Mouse (Mus musculus): ENCODE measurements around the gene Dnajb12.

The Dnajb12 gene

DNA sequence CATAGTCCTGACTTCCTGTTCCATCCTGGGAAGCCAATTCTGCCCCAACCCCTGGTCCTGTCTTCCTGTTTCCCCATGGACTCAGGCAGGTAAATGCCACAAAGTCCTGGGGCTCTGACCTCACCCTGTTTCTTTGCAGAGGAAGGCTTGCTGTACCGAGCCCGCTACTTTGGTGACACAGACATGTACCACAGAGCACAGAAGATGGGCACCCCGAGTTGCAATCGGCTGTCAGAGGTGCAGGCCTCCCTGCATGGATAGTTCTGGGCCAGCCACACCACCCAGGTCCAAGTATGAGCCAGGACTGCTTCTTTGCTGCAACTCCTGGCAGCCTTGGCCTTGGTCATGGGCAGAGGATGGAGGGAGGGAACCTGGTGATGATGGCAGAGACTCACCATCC lies 16.9 kb downstream of the Dnajb12 start:
- DNase-seq (ENCODE audit: low spot score in 2 of 2) = no peak

DNA sequence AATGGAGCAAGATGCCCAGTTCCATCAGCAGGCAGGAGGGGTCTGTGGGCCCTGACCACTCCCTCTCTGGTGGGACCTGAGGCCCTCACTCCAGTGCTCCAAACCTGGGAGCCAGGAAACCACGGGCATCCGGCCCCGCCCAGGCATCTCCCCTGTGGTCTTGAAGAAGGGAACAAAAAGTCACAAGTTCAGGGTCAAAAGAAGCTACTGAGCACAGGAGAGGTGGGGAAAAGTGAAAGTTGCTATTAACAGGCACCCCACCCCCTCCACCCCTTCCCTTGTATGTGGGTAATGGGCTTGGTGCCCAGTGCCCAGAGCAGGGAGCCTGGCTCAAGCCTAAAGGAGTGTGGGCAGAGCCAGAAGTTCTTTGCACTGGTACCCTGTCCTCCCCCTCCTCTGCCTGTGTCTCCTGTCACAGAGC lies 17.6 kb downstream of the Dnajb12 start:
- DNase-seq (ENCODE audit: low spot score in 2 of 2) = no peak

DNA sequence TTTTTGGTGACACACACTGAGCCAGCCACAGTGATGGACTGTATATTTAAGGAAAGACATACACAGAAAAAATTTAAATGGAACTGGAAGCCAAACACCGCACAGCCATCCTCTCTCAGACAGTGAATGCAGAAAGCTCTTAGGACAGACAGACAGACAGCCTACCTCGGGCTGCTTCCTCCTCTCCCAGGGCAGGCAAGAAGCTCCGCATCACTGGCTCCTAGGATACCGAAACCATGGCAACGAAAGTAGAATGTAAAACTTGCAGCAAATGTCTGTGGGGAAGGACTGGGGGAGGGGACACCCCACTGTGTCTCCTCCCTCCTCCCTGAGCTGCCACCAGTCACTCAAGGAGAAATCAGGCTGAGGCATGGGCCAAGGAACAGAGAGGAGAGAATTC lies 18.2 kb downstream of the Dnajb12 start:
- DNase-seq (ENCODE audit: low spot score in 2 of 2) = peak; percentile 57 to 67

DNA sequence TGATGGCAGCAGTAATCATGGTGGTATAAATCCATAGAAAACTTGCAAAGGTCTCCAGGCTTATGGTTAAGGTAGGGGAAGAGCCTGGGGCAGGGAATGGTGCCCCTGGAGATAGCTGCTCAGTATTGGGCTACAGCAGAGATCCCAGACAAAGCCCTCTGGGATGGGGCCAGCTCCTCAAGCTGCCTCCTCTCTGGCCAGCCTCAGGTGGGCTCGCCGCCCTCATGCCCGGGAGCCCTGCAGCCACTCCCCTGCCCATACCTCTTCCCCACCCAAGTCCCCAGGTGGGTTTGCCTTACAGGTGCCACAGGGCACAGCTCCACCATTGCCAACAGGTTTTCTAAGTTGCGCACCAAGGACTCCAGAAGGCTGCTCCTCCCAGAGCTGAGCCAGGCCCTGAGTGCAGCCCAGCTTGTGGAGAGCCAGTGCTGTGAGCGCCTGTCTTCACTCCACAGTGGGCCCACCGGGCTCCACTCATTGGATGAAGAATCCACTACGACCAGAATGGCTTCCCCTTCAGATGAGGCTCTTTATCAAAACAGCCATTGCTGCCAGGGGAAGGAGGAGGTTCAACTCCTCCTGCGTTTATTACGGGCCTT lies 18.9 kb downstream of the Dnajb12 start:
- no peak for DNase-seq (ENCODE audit: low spot score in 2 of 2)

DNA sequence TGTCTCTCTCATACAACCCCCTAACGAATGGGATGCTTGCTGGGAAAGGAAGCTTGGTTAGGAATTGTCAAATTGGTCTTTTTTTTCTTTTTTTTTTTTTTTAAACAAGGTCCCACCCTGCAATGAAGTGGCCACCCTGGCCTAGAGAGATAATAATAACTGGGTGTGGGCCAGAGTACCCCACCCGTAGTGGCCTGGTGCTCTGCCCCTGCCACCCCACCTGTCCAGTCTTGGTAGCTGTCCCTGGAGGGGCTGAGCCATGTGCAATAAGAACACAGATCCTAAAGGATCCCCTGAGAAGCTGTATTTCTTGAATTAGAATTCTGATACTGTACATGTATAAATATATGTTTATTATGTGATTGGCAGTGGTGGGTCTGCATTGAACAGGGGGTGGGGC lies 19.6 kb downstream of the Dnajb12 start:
- no peak for DNase-seq (ENCODE audit: low spot score in 2 of 2)

DNA sequence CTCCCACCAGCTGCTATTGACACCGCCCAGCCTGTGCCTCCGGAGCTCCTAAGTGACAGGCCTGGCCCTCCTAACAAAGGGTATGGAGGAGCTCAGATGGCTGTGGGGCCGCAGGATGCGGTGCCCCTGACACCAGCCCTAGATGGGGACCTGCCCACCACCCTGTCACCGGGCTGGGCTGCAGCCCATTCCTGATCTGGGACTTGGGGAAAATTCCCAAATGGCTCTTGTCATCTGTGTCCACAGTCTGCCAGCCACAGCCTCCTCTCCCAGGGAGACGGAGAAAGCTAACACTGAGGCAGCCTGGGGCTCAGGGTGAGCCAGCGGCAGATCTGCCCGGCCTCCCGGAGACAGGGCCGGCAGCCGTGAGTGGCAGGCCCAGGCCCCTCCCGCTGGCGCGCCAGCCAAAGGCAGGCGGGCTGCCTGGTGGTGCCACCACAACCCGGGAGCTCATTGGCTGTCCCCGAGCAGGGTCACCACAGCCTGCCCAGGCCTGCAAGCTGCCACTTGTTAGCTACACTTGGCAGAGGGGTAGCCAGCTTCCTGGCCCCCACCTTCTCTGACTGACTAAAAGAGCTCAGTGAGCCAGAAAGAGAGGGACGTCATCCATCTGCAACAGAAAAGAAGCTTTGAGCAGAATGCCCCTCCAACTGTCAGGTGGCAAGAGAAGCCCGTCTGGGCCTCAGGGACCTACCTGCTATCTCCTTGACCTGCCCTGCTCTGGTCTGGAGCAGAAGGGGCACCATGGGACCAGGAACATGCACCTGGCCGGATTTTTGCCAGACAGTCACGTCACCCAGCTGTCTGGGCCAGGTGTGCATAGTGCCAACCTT lies 20.2 kb downstream of the Dnajb12 start:
- peak; percentile 69 to 83 for DNase-seq (ENCODE audit: low spot score in 2 of 2)

DNA sequence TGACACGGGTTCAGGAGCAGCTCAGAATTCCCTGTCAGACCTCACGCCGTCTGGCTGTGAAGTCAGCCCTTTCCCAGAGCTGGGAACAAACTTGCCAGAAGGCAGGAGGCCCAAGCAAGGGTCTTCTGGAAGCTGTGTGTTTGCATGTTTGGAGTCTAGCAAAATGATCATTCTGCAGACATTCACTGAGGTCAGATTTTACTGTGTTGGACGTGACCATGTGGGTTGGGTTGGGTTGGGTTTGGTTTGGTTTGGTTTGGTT lies 20.7 kb downstream of the Dnajb12 start:
- no peak for DNase-seq (ENCODE audit: low spot score in 2 of 2)

DNA sequence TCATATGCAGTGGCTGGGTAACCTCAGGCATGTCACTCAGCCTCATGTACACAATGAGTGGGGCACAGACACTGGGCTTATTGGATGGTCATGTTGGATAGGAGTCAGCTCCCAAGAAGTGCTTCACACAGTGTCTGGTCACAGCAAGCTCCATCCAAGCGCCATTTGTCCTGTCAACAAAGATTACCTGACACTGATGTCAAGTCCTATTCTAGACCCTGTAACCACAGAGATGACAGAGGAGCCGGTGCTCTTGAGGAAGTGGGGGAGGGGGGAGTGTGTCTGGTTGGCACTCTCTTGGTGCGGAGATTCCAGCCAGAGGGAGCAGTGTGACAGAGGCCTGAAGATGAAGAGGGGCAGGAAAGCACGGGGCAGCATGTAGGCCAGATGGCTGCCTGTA lies 21.6 kb downstream of the Dnajb12 start:
- no peak for DNase-seq (ENCODE audit: low spot score in 2 of 2)

DNA sequence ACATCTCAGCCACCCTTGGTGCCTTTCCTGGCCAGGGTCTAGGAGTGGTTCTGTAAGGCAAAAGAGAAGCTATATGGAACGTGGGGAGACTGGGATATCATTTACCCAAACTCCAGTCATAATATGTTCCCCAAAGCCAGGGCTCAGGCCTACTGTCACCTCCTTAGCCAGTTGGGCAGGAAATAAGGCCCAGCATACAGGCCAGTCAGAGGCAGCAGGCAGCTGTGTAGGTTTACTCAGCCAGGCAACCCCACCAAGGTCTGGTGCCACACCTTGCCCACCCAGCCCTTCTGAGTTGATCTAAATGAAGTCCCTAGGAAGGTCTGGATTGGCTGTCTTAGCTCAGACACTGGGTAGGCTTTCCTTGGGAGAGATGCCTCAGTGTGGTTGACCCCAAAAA lies 22.1 kb downstream of the Dnajb12 start:
- DNase-seq (ENCODE audit: low spot score in 2 of 2) = no peak

DNA sequence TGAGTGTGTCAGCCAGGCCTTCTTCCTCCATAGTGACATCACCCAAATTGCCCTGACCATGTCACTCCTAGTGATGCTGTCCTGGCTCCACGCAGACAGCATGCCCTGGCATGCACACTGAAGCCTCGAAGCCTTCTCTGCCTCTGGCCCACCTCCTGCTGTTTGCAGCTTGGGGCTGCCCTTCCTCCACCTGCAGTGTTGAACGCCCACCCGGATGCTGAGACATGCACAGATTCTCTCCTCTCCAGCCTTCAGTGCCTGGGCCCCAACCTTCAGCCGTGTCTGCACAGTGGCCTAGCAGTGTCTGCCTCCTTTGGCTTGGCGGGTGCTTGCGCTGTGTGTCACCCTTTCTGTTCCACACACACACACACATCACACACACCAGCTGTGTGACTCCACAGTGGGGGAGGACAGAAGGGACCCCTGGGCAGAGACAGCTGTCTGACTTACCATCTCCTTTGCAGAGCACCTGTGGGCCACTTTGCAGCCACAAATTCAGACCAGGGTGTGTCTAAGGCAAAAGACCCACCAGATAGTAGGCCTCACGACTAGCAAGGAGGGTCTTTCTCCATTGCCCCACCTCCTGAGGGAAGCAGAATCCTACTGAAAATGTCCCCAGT lies 22.7 kb downstream of the Dnajb12 start:
- no peak for DNase-seq (ENCODE audit: low spot score in 2 of 2)

DNA sequence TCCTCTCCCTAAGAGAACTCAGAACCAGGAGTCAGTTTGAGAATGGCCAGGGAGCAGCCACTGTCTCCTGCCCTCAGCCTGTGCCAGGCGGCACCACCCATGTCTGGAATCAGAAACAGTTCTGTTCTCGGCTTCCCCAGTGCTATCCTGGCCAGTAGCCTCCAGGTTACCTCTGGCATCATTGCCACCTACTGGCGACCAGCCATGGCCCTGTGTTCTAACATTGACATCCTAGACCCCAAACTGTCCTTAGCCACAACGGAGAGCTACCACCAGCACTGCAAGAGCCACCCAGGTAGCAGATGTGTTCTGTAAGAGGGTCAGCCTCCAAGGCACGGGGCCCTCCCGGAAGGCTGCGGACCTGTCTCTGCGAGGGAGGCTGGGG lies 23.2 kb downstream of the Dnajb12 start:
- no peak for DNase-seq (ENCODE audit: low spot score in 2 of 2)

DNA sequence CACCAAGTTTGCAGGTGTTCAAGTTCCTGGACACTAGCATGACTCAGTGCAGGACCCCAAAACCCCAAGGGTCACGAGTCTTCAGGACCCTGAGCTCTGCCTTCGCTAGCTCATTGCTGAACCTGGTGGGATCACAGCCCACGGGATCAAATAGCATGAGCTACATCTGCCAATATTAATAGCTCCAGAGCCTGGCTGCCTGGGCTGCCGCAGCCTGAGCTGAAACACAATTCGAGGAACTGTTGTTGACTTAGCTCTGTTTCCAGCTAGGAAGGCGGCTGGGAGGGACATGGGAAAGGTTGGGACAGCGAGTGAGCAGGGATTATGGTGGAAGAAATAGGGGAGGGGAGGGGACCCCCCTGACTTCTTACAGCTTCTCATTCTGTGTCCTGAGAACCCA lies 23.8 kb downstream of the Dnajb12 start:
- no peak for DNase-seq (ENCODE audit: low spot score in 2 of 2)

DNA sequence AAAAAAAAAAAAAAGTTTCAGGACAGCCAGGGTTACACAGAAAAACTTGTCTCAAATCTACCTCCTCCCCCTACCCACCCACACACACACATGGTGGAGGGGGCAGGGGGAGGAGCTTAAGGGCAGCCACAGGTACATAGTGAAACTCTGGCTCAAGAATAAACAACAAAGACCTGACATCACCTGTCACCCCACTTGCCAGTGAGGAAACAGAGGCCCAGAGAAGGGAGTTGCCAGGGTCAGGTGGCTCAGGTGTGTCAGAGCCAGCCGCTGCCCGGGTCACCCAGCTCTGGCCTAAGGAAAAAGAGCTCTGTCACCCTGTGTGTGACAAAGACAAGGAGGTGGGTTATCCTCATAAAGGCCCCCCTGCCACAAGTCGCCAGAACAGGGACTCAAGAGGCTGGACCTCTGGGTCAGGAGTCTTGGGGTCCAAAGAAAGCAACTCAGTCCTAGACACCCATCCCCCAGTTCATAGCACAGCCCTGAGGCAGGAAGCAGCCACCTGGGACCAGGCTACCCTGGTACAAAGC lies 27.8 kb downstream of the Dnajb12 start:
- no peak for DNase-seq (ENCODE audit: low spot score in 2 of 2)

DNA sequence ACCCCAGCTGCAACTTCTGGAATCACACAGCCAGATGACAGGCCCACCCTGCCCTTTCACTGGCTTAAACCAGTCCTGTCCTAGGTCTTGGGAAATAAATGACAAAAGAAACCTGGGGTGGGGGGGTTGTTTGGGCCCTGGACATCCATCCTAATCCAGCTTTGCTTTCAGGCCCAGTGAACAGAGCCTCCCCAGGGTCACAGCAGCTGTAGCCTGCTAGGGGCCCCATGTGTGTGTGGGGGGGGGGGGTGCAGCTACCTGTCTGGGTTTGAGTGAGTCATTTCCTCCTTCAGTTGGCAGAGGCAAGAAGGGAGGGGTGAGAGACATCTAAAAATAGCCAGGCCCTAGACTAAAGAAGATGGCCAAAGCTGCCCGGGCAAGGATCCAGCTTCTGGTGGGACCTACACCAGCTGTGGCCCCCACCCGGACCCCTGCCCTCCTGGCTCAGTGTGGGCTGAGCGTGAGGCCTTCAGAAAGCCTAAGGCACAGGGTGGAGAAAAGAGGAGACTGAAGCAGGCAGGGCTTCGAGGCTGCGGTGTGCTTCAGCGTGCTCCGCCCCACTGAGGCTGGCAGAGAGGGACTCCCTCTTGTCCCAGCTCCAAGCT lies 28.4 kb downstream of the Dnajb12 start:
- DNase-seq (ENCODE audit: low spot score in 2 of 2) = no peak

DNA sequence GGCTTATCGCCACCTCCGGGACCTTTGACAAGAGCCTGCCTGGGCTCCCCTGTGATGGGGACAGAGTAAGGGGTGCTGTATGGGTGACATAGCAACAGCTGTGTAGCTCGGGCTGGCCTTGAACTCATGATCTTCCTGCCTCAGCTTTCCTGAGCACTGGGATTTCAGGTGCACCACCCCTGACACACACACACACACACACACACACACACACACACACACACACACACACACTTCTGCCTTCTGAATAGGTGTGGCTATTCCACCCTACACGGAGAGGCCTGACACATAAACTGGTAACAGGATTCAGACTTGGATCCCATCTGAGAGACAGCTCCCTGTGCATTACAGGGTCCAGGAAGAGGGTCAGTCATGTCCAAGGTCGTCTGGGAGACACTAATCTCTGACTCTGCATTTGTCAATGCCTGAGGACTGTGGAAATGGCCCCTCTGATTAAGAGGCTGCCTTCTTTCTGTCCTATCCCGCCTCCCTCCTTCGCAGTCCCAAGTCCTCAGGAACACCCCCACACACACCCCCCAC lies 29.5 kb downstream of the Dnajb12 start:
- no peak for DNase-seq (ENCODE audit: low spot score in 2 of 2)

DNA sequence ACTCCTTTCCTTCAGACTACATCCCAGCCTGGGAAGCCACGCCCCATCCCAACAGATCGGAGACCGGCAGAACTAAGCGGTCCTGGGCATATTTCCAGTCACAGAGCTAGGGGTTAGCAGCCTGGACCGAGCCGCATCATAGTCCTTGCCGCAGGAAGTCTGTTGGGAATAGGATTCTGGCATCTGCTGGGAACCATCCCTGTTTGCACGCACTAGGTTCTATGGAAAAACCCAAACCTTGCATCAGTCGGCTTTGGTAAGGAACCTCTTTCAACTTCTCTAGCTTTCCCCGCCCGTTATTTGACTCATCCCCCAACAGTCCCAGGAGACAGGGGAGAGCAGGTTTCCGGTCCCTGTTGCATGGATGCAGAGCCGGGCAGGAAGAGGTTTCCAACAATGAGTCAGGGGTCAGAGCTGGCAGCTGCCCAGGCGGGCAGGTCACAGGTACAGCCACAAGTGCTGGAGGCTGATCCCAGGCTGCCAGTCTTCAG lies 30.0 kb downstream of the Dnajb12 start:
- DNase-seq (ENCODE audit: low spot score in 2 of 2) = no peak

DNA sequence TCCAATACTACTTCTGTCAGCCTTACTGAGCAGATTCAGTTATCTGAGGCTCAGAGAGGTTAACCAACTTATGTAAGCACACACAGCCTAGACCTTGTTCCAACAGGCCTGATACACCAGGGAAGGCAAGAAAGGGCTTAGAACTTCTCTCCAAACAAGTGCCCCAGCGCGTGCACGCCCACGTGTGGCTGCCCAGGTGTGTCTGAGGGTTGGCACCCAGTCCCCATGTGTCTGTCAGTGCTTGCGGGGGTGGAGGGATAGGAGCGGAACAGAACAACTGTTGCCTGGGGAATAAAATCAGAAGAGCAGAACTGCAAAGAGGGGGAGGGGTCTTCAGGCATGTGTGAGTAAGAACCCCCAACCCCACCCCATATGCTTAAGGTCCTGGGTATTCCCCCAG lies 31.7 kb downstream of the Dnajb12 start:
- no peak for DNase-seq (ENCODE audit: low spot score in 2 of 2)

DNA sequence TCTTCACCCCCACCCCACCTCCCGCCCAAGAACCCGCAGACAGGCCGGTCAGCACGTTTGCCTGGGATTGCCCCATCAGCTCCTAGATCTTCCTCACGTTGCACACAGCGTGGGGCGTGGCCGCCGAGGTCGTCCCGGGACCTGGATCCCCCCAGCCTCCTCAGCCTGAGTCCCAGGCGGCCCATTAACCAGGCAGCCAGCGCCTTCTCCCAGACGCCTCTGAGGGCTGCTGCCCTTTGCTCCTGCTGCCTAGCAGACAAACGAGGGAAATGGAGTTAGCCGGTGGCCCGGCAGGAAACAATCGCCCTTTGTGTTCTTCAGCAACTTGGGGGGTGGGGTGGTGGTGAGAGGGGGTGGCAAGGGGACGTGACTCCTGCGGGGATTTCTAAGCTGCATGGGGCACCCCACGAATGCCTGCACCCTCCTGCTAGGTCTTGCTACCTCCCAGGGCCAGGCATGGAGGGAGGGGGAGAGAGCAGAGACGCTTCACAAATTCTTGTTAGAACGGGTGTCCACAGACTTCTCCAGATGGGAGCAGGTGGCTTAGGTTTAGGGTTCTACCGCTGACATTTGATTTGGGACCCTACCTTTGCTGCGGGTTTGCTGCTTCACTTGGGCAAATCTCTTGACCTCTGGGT lies 32.3 kb downstream of the Dnajb12 start:
- no peak for DNase-seq (ENCODE audit: low spot score in 2 of 2)

DNA sequence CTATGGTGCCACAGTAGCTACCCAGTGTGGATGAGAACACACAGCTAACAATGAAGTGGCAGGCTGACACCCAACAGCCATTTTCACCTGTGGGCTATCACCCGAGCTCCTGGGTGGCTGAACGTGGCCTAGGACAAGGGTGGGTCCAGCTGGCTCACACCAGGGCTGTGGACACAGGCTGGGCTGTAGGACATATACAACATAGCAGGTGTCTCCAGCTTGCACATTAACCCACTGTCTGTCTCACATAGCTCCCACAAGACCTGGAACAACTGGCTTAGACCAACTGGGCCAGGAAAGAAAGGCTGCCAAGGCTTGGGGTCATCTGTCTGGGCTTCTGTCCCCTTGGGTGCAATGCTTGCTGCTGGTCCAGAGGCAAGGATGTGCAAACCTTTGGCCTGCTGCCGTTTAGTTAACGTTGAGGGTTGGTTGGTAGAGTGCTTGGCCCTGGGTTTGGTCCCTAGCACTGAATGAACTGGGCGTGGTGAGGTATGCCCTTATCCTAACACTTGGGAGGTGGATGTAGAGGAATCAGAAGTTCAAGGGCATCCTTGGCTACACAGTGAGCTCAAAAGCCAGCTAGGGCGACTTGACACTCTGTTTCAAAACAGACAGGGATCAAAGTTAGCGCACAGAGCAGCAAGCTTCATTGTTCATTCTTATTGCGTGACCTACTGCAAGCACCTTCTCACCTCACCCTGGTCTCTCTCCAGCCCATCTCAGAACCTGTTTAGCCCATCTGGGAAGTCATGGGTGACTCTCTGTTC lies 36.0 kb downstream of the Dnajb12 start:
- DNase-seq (ENCODE audit: low spot score in 2 of 2) = no peak

DNA sequence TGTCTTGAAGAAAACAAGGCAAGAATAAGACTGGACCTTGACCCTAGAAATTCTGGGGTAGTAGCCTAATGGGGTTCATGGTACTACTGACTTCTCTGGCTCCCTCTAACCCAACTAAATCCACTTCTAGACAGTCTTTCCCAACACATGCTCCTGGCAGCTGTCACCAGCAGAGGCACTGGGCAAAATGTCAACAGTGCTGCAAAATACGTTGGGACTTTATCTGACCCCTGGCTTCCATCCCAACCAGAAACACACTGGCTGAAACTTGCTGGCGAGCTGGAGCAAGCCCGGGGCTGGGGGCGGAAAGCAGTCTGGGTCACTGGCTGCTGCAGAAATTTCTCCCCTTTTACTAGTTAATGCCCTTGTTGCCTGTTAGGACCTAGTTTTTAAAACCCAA lies 36.8 kb downstream of the Dnajb12 start:
- DNase-seq (ENCODE audit: low spot score in 2 of 2) = no peak

DNA sequence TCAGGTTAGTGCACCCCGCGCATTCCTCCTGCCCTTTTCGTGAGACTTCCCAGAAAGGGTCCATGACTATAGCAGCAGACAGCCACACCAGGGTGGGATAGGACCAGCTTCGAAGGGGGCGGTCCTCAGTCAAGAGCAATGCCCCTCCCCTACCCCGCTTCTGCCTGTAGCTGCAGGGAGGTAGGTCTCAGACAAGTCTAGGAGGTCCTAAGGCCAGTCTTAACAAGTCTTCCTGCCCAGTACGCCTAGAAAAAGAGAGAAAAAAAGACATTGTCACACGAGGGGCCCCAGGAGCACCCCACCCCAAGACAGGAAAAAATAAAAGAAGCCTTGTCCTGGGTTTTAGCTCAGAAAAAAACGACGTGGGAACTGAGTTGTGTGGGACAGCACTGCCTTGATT lies 37.3 kb downstream of the Dnajb12 start:
- no peak for DNase-seq (ENCODE audit: low spot score in 2 of 2)

Measured in frontal cortex, postnatal 25 days (tissue).